Mouse (Mus musculus): ENCODE measurements around the gene Gm10961.
A peak's percentile ranks its signal among the peaks of the same experiment; 100 is the strongest.

Gm10961 gene

DNA sequence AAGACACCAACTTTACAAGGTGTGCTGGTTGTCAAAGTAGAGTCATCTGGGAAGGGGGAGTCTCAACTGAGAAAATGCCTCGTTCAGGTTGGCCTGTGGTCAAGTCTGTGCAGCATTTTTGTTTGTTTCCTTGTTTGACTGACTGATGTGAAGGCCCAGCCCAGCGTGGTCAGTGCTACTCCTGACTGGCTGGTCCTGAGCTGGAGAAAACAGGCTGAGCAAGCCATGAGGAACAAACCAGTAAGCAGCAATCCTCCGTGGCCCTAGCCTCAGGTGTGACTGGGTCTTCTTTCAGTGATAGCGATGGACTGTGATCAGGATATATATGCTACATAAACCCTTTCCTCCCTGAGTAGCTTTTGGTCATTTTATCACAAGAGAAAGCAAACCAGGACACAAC lies 25.8 kb downstream of the Gm10961 start:
- no peak for DNase-seq (ENCODE audit: low read depth, low spot score)

DNA sequence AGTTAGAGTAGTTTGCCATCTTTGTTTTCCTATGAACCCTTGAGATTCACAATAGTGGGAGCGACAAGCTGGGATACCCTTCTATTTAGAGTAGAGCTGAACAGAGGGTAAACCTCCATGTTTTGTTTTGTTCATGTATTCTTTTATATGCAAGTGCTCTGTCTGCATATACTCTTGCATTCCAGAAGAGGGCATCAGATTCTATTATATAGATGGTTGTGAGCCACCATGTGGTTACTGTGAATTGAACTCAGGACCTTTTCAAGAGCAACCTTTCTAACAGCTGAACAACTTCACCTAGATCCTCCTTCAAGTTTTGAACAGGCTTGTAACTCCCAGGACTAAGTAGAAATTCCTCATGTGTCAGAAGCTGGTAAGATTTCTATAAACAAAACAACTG lies 27.9 kb downstream of the Gm10961 start:
- DNase-seq (ENCODE audit: low read depth, low spot score): no peak

DNA sequence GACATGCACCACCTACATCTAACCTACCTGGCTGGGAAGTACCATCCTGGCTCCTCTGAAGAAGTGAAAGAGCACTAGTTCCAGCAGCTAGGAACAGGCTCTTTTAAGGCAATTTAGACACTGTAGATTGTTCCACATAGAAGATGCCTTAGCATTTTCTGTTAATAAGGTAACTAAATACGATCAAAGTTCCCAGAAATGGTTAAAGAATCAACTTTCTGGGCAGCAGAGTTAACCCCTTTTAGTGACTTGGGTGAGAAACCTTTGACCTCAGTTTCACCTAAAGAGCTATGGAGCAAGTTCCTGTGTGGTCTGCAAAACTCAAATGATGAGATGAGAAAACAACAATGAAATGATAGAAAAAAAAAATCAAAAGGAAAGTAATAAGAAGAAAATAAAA lies 33.5 kb downstream of the Gm10961 start:
- no peak for DNase-seq (ENCODE audit: low read depth, low spot score)

DNA sequence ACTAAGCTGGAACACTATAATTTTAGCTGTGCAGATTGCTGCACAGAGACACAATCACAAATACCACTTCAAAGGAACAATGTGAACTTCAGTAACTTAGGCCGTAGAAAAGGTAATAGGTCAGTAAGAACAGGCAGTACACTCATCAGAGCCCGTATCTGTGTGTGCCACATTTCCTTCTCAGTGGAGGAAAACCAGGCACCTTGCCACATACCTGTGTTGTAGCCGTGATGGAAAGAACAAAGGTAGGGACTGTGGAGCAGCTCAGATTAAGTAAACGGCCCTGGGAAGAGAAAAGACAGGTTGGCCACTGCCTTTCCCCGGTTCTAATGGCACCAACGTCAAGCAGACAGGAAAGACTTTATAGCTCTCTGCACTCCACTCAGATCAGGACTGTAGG lies 36.3 kb downstream of the Gm10961 start:
- no peak for DNase-seq (ENCODE audit: low read depth, low spot score)

DNA sequence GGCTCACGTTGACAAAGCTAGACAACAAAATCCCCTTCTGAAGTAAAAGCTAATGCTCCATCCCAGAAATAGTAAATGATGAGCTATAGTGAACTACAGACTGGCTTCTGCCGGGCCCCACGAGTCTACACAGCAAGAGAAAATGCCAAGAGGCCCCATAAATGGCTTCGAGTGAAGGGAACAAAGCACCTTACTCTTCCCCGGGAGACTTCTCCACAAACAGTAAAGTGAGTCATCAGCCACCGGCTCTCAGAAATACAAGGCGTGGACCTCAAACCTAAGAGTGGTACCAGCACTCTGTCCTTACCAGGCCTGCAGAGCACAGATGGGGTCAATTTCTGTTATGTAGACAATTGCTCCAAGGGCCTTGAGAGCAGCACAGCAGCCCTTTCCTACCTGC lies 37.7 kb downstream of the Gm10961 start:
- no peak for DNase-seq (ENCODE audit: low read depth, low spot score)

DNA sequence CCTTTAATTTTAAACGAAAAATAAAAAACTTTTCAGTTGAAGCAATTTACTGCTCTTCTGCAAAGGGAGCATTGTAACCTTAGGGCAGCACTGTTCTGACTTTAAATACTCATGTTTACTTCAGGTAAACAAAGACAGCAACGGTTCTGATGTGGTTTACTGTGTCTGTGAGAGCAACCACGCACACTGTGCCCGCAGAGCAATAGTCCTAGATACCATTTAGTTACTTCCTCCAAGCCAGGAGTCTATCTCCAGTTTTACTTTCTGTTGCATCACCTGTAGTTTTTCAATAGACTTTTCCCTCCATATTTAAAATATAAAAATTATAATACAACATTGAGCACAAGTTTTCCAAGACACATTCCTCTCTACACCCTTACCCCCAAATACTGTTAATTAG lies 39.4 kb downstream of the Gm10961 start:
- DNase-seq (ENCODE audit: low read depth, low spot score): no peak

DNA sequence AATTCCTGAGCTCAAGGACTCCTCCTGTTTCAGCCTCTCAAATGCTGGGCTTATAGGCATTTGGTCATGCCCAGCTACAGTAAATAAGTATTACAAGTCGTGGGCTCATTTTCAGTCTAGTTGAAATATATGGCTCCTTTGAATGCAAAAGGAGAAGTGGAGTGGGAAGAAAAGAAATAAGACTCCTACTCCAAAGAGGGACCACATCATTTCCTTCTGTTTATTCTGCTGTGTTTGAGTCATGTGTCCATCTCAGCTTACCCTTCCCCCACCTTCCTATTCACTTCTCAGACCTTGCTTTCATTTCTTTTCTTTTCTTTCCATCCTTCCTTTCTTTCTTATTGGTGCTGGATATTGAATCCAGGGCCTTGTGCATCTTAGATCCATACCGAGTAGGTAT lies 40.4 kb downstream of the Gm10961 start:
- DNase-seq (ENCODE audit: low read depth, low spot score): no peak

DNA sequence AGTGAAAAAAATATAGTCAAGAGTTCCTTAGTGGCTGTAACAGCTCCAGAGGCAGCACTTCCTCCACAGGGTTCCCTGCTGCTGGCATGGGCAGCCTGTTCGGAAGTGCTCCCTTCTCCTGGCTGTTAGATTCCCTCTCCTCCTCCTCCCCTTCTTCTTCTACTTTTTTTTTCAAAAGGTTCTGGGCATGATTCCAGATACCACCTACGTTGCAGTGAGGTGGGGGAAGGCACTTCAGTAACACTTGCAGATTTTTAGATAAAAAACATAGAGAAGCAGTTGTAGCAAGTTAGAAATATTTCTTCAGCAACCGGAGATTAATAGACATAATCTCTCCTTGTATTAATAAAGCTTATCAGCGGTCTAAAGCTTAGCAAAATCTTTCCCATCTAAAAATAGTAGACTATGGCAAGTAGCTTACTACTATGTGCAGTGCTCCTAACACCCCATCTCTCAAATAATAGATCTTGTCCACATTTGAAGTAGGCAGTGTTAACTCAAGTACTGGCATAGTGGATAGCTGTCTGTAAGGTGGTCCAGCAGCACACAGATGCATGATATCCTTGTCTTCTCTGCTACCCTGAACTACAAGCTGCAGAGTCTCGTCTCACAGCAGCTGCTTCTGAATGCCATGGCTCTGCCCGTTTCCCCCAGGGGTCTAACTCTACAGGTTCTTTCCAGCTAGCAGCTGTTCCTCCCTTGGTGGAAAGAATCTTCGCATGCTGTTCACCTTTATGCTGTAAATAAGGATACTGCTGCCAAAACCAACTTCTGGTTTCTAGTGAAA lies 49.9 kb downstream of the Gm10961 start:
- peak; percentile 93 for DNase-seq (ENCODE audit: low read depth, low spot score)
